Mouse (Mus musculus) stomach, postnatal 0 days (tissue): Measurements from ENCODE around the gene Amh. TPM values are rescaled to one million over a fixed set of nuclear protein-coding genes. Genes with fewer than 3 reads are reported as not detected.

ENCODE experiments used
- ATAC-seq: fragments of 200-750 bp; cut with Nextera tagmentation; 2 replicates; pipeline ENCODE4 v1.8.0; 2017; ENCODE audit not compliant: low FRiP score, low TSS enrichment
- DNase-seq: peaks from one replicate; pipeline ENCODE4 v3.0.0-alpha.2; 2016; ENCODE audit warnings: low spot score
- H3K27ac ChIP-seq: fragments of 300-500 bp; sonication (generic); replicated peaks from 2 replicates; pipeline ENCODE4 v1.5.1; 2014; ENCODE audit warnings: mild to moderate bottlenecking, control low read depth
- H3K27me3 ChIP-seq: fragments of 300-500 bp; sonication (generic); 2 replicates; pipeline ENCODE4 v1.6.1; 2014; ENCODE audit warnings: low read length; ENCODE audit not compliant: control insufficient read depth, insufficient read depth
- H3K36me3 ChIP-seq: fragments of 300-500 bp; sonication (generic); 2 replicates; pipeline ENCODE4 v1.6.1; 2014; ENCODE audit warnings: low read length, mixed read lengths; ENCODE audit not compliant: control insufficient read depth, insufficient read depth
- H3K4me1 ChIP-seq: fragments of 300-500 bp; sonication (generic); replicated peaks from 2 replicates; pipeline ENCODE4 v1.6.1; 2014; ENCODE audit warnings: antibody characterized with exemption; ENCODE audit not compliant: control insufficient read depth, insufficient read depth
- H3K4me2 ChIP-seq: fragments of 300-500 bp; sonication (generic); replicated peaks from 2 replicates; pipeline ENCODE4 v1.6.1; 2014; ENCODE audit warnings: low read depth, mild to moderate bottlenecking, control low read depth, moderate library complexity
- H3K4me3 ChIP-seq: fragments of 300-500 bp; sonication (generic); 2 replicates; pipeline ENCODE4 v1.5.1; 2014; ENCODE audit warnings: low read depth, low read length, control low read depth
- H3K9ac ChIP-seq: fragments of 300-500 bp; sonication (generic); 2 replicates; pipeline ENCODE4 v1.6.1; 2014; ENCODE audit warnings: mild to moderate bottlenecking, low read length, control low read depth, mixed read lengths
- H3K9me3 ChIP-seq: fragments of 300-500 bp; sonication (generic); 2 replicates; pipeline ENCODE4 v1.6.1; 2016; ENCODE audit warnings: low read length; ENCODE audit not compliant: control insufficient read depth
- CTCF ChIP-seq: IDR thresholded peaks from 2 replicates; pipeline ENCODE4 v1.5.1; 2016; ENCODE audit warnings: antibody characterized with exemption, low read depth, mild to moderate bottlenecking, moderate library complexity
- EP300 ChIP-seq: optimal IDR thresholded peaks from 2 replicates; pipeline ENCODE3; 2016; ENCODE audit warnings: antibody characterized with exemption
- WGBS: fragments of 180-500 bp; shearing (Covaris S2); extraction: QIAGEN DNeasy Blood & Tissue Kit; methylation state at CpG from one replicate; pipeline ENCODE4 v1.1.7; 2014; 5-methylcytosine and 5-hydroxymethylcytosine counted together
- polyA plus RNA-seq: library from polyadenylated mRNA; unstranded; fragments of >200 nt; fragmentation: Nextera tagmentation; extraction: Ambion mirVana; gene quantifications from 2 replicates; pipeline ENCODE4 v1.2.1, GENCODE M21; 2015

Amh gene
- polyA plus RNA-seq, 1 experiment from 2014 or later, result 6.8 TPM

- no peaks in the 10 kb centered on the region for H3K27me3 ChIP-seq
- H3K9ac ChIP-seq, result no peak overlapping the region
- 59% methylated on average over 7 of the region's 7 CpGs for WGBS
- DNase-seq (peak; percentile 45), ATAC-seq (no peak; the same call in 1 of the 2 replicates)
- H3K4me3 ChIP-seq, result no peak overlapping the region
- H3K9me3 ChIP-seq, result no peaks in the 10 kb centered on the region
- H3K36me3 ChIP-seq, result no peaks in the 10 kb centered on the region
- H3K4me1 ChIP-seq, result peaks cover 7% of the 10 kb centered on the region
- H3K27ac ChIP-seq, result no peak overlapping the region
- TF ChIP-seq CTCF (no peak), EP300 (no peak)
- H3K4me2 ChIP-seq, result no peak overlapping the region
Observed at GRCm38 (mm10) chr10:80758651-80759050, 46.4 kb upstream of the Amh start.

GRCm38 (mm10) chr10:80760596-80761524 is 44.2 kb upstream of the Amh start:
- Histone ChIP-seq H3K27me3 (no peaks in the 10 kb centered on the region), H3K4me2 (no peak overlapping the region), H3K36me3 (no peaks in the 10 kb centered on the region), H3K4me3 (no peak overlapping the region), H3K9ac (0 out of 2 replicates have a peak overlapping the region, but pooled peaks have one; percentile 1), H3K4me1 (peaks cover 5% of the 10 kb centered on the region), H3K9me3 (no peaks in the 10 kb centered on the region), H3K27ac (no peak overlapping the region)
- TF ChIP-seq CTCF (no peak), EP300 (no peak)
- WGBS, result 70% methylated on average over 4 of the region's 4 CpGs
- DNase-seq (no peak), ATAC-seq (no peak)

GRCm38 (mm10) chr10:80761821-80762220 is 43.2 kb upstream of the Amh start:
- no peak overlapping the region for H3K9ac ChIP-seq
- H3K27me3 ChIP-seq, result no peaks in the 10 kb centered on the region
- H3K4me3 ChIP-seq, result no peak overlapping the region
- no peaks in the 10 kb centered on the region for H3K9me3 ChIP-seq
- H3K4me2 ChIP-seq, result no peak overlapping the region
- ATAC-seq (no peak), DNase-seq (no peak)
- no peaks in the 10 kb centered on the region; the same call in none of the 2 replicates for H3K4me1 ChIP-seq
- no peak for TF ChIP-seq EP300
- H3K27ac ChIP-seq, result no peak overlapping the region
- 54% methylated on average over 3 of the region's 3 CpGs for WGBS
- no peaks in the 10 kb centered on the region for H3K36me3 ChIP-seq

GRCm38 (mm10) chr10:80763502-80763901 is 41.5 kb upstream of the Amh start:
- Histone ChIP-seq H3K36me3 (peaks cover 10% of the 10 kb centered on the region), H3K27me3 (no peaks in the 10 kb centered on the region), H3K9ac (no peak overlapping the region), H3K4me3 (no peak overlapping the region), H3K4me1 (no peaks in the 10 kb centered on the region; the same call in none of the 2 replicates), H3K4me2 (no peak overlapping the region), H3K27ac (no peak overlapping the region), H3K9me3 (no peaks in the 10 kb centered on the region)
- no peak for ATAC-seq
- TF ChIP-seq EP300 (no peak), CTCF (no peak)
- DNase-seq, result no peak
- WGBS, result 89% methylated on average over 2 of the region's 2 CpGs

- WGBS, result 54% methylated on average over 2 of the region's 2 CpGs
- TF ChIP-seq EP300 (no peak), CTCF (no peak)
- H3K27me3 ChIP-seq, result no peaks in the 10 kb centered on the region
- H3K27ac ChIP-seq, result peak overlapping the region; percentile 71; the same call in 1 of the 2 replicates
- ATAC-seq (no peak), DNase-seq (no peak)
- peaks cover 18% of the 10 kb centered on the region for H3K36me3 ChIP-seq
- H3K9me3 ChIP-seq, result no peaks in the 10 kb centered on the region
- no peak overlapping the region for H3K4me2 ChIP-seq
- H3K9ac ChIP-seq, result no peak overlapping the region
- H3K4me3 ChIP-seq, result no peak overlapping the region
- H3K4me1 ChIP-seq, result no peaks in the 10 kb centered on the region; the same call in 1 of the 2 replicates
Observed at GRCm38 (mm10) chr10:80765746-80766145, 39.3 kb upstream of the Amh start.
